Mouse (Mus musculus): Measurements from ENCODE around the gene Cdc20. TPM values are rescaled to one million over a fixed set of nuclear protein-coding genes. Genes with fewer than 3 reads are reported as not detected.

Gene Cdc20
- polyA plus RNA-seq, 1 experiment: 3.6 TPM

GRCm38 (mm10) chr4:118446415-118447153, 9.4 kb upstream of the Cdc20 start:
- Histone ChIP-seq H3K27me3 (ENCODE audit: control insufficient read depth, insufficient read depth, low read length) (no peaks in the 10 kb centered on the region), H3K4me3 (replicated peaks; ENCODE audit: insufficient read depth, low read depth, low read length) (no peak overlapping the region), H3K27ac (ENCODE audit: insufficient read depth, low read length) (no peak overlapping the region), H3K4me1 (ENCODE audit: control insufficient read depth, insufficient read depth, low read length) (no peaks in the 10 kb centered on the region)
- no peak for DNase-seq
- TF ChIP-seq CTCF (IDR thresholded peaks at IDR 0.05; ENCODE audit: borderline replicate concordance, insufficient read depth, low read depth, low read length) (no peak), POLR2A (IDR thresholded peaks at IDR 0.05; ENCODE audit: borderline replicate concordance, insufficient read depth, low read length) (no peak)
- 9% methylated on average over 24 of the region's 24 CpGs for WGBS

- Histone ChIP-seq H3K27me3 (ENCODE audit: control insufficient read depth, insufficient read depth, low read length) (no peaks in the 10 kb centered on the region), H3K4me3 (replicated peaks; ENCODE audit: insufficient read depth, low read depth, low read length) (peak overlapping the region; percentile 5), H3K27ac (ENCODE audit: insufficient read depth, low read length) (no peak overlapping the region), H3K4me1 (ENCODE audit: control insufficient read depth, insufficient read depth, low read length) (no peaks in the 10 kb centered on the region)
- peak in 1 of 2 experiments; percentile 7 for DNase-seq
- TF ChIP-seq POLR2A (IDR thresholded peaks at IDR 0.05; ENCODE audit: borderline replicate concordance, insufficient read depth, low read length): no peak
- no peak for TF ChIP-seq CTCF (IDR thresholded peaks at IDR 0.05; ENCODE audit: borderline replicate concordance, insufficient read depth, low read depth, low read length)
- WGBS: 11% methylated on average over 18 of the region's 18 CpGs
These were observed 8.7 kb upstream of the Cdc20 start for GRCm38 (mm10) chr4:118445781-118446414.

DNA sequence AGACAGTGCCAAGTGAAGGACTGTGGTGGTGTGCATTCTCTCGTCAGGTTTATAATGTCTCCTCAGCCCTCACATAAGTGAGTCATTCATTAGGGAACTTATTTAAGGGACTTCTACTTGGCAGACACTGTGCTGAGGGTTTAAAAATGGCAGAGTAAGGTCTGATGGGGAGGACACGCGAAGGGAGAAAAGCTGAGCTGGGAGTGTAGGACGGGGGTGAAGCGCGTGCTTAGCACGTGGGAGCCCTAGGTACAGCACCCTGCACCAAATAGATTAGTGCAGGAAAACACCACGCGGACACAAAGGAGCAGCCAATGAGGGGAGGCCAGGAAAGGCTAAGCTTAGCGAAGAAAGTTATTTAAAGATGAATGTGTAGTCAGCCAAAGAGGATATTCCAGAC, 7.9 kb upstream of the Cdc20 start:
- DNase-seq: no peak
- H3K27me3 ChIP-seq (ENCODE audit: control insufficient read depth, insufficient read depth, low read length): no peaks in the 10 kb centered on the region
- no peak overlapping the region for H3K4me3 ChIP-seq (replicated peaks; ENCODE audit: insufficient read depth, low read depth, low read length)
- TF ChIP-seq POLR2A (IDR thresholded peaks at IDR 0.05; ENCODE audit: borderline replicate concordance, insufficient read depth, low read length): no peak
- TF ChIP-seq CTCF (IDR thresholded peaks at IDR 0.05; ENCODE audit: borderline replicate concordance, insufficient read depth, low read depth, low read length): no peak
- WGBS: 80% methylated on average over 10 of the region's 10 CpGs
- no peaks in the 10 kb centered on the region for H3K4me1 ChIP-seq (ENCODE audit: control insufficient read depth, insufficient read depth, low read length)
- no peak overlapping the region for H3K27ac ChIP-seq (ENCODE audit: insufficient read depth, low read length)

DNA sequence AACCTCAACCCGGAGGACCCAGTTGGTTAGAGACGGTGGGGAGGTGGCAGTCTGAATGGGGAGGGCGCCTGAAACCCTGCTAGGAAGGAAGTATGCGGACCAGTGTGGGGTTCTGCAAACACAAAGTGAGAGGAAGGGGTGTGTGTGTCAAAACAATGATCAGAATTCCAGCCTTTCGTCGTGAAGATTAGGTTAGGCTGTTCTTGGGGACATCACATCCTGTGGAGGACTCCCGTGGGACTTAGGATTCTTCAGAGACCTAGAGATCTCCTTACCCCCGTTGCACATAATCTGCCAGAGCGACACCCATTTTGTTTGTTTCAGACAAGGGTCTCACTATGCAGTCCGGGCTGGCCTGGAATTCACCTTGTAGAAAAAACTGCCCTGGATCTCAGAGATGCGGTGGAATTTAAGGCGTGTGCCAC, 689 bp upstream of the Cdc20 start:
- TF ChIP-seq POLR2A (IDR thresholded peaks at IDR 0.05; ENCODE audit: borderline replicate concordance, insufficient read depth, low read length): no peak
- no peak for TF ChIP-seq CTCF (IDR thresholded peaks at IDR 0.05; ENCODE audit: borderline replicate concordance, insufficient read depth, low read depth, low read length)
- WGBS: 13% methylated on average over 12 of the region's 12 CpGs
- H3K27me3 ChIP-seq (ENCODE audit: control insufficient read depth, insufficient read depth, low read length): no peaks in the 10 kb centered on the region

DNA sequence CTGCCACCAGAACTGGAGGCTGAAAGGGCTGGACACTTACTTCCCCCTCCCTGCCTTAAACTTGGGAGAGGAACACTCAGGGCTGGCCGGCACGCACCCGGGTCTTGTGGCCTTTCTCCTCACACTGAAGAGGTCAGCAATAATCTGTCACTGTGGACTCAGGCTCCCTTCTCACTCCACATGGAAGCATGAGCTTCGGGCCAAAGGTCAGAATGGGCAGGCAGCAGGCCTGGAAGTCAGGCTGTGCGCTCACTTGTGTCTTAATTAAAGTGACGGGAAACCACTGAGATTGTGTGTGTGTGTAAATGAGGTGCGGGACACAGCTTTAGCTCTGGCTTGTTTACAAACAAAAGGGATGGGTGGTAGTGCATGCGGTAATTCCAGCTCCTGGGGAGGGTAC, 4.8 kb downstream of the Cdc20 start:
- DNase-seq: no peak
- WGBS: 46% methylated on average over 8 of the region's 8 CpGs
- H3K27ac ChIP-seq (ENCODE audit: insufficient read depth, low read length): no peak overlapping the region
- H3K4me3 ChIP-seq (replicated peaks; ENCODE audit: insufficient read depth, low read depth, low read length): no peak overlapping the region
- no peaks in the 10 kb centered on the region for H3K27me3 ChIP-seq (ENCODE audit: control insufficient read depth, insufficient read depth, low read length)
- H3K4me1 ChIP-seq (ENCODE audit: control insufficient read depth, insufficient read depth, low read length): peaks cover 10% of the 10 kb centered on the region
- TF ChIP-seq POLR2A (IDR thresholded peaks at IDR 0.05; ENCODE audit: borderline replicate concordance, insufficient read depth, low read length) (no peak), CTCF (IDR thresholded peaks at IDR 0.05; ENCODE audit: borderline replicate concordance, insufficient read depth, low read depth, low read length) (no peak)

More for the DNA sequence above, 689 bp upstream of the Cdc20 start:
- Histone ChIP-seq H3K4me1 (ENCODE audit: control insufficient read depth, insufficient read depth, low read length) (no peaks in the 10 kb centered on the region), H3K27ac (ENCODE audit: insufficient read depth, low read length) (no peak overlapping the region), H3K4me3 (replicated peaks; ENCODE audit: insufficient read depth, low read depth, low read length) (peak overlapping the region; percentile 47)
- DNase-seq: no peak

- WGBS: 78% methylated on average over 7 of the region's 7 CpGs
- Histone ChIP-seq H3K27ac (ENCODE audit: insufficient read depth, low read length) (no peak overlapping the region), H3K4me3 (replicated peaks; ENCODE audit: insufficient read depth, low read depth, low read length) (no peak overlapping the region), H3K27me3 (ENCODE audit: control insufficient read depth, insufficient read depth, low read length) (no peaks in the 10 kb centered on the region), H3K4me1 (ENCODE audit: control insufficient read depth, insufficient read depth, low read length) (peaks cover 10% of the 10 kb centered on the region)
- DNase-seq: no peak
- no peak for TF ChIP-seq CTCF (IDR thresholded peaks at IDR 0.05; ENCODE audit: borderline replicate concordance, insufficient read depth, low read depth, low read length)
- TF ChIP-seq POLR2A (IDR thresholded peaks at IDR 0.05; ENCODE audit: borderline replicate concordance, insufficient read depth, low read length): no peak
These were observed 7.8 kb downstream of the Cdc20 start for GRCm38 (mm10) chr4:118429215-118429895.

GRCm38 (mm10) chr4:118428531-118429214, 8.5 kb downstream of the Cdc20 start:
- 55% methylated on average over 15 of the region's 15 CpGs for WGBS

More at GRCm38 (mm10) chr4:118428531-118429214, 8.5 kb downstream of the Cdc20 start:
- Histone ChIP-seq H3K4me1 (ENCODE audit: control insufficient read depth, insufficient read depth, low read length) (peaks cover 10% of the 10 kb centered on the region), H3K27ac (ENCODE audit: insufficient read depth, low read length) (no peak overlapping the region; the same call in 1 of the 2 replicates), H3K4me3 (replicated peaks; ENCODE audit: insufficient read depth, low read depth, low read length) (peak overlapping the region; percentile 79), H3K27me3 (ENCODE audit: control insufficient read depth, insufficient read depth, low read length) (no peaks in the 10 kb centered on the region)
- TF ChIP-seq CTCF (IDR thresholded peaks at IDR 0.05; ENCODE audit: borderline replicate concordance, insufficient read depth, low read depth, low read length): no peak
- TF ChIP-seq POLR2A (IDR thresholded peaks at IDR 0.05; ENCODE audit: borderline replicate concordance, insufficient read depth, low read length): no peak
- DNase-seq: no peak
